ENCODE assay signal across 8 mouse cellular contexts in genomic region chr17:83397571-83398100, GRCm38 (mm10). TPM values are rescaled to one million over a fixed set of nuclear protein-coding genes. Genes with fewer than 3 reads are reported as not detected.
DNase-seq lines count a peak whose midpoint lies in the region; ATAC-seq lines count a peak whose summit lies in the region.

No protein-coding gene starts in this region.

- 28% methylated on average over 6 of the region's 6 CpGs for WGBS in heart, embryonic 16.5 days
- WGBS in liver, embryonic 13.5 days (ENCODE audit: insufficient replicate concordance) = 17% methylated on average over 6 of the region's 6 CpGs

- H3K36me3 ChIP-seq in heart, embryonic 16.5 days (ENCODE audit: control insufficient read depth, insufficient read depth) = no peaks in the 10 kb centered on the region
- no peaks in the 10 kb centered on the region for H3K36me3 ChIP-seq in liver, embryonic 13.5 days

- no peak overlapping the region for H3K4me3 ChIP-seq in heart, embryonic 16.5 days (ENCODE audit: low read length)
- no peak overlapping the region for H3K4me3 ChIP-seq in liver, embryonic 13.5 days (replicated peaks)

- peak; percentile 80 for ATAC-seq in activated CD4-positive, CD25-positive, alpha-beta regulatory T cell, adult 4 months
- no peak for ATAC-seq in heart, embryonic 16.5 days (replicated peaks; ENCODE audit: extremely low read depth, insufficient read depth, low FRiP score)
- ATAC-seq in liver, embryonic 13.5 days (ENCODE audit: low read depth) = peak; percentile 39; the same call in 1 of the 2 replicates

- H3K9me3 ChIP-seq in heart, embryonic 16.5 days (replicated peaks; ENCODE audit: control insufficient read depth, low read length) = no peaks in the 10 kb centered on the region
- H3K9me3 ChIP-seq in liver, embryonic 13.5 days (replicated peaks) = no peaks in the 10 kb centered on the region

- H3K27me3 ChIP-seq in heart, embryonic 16.5 days (ENCODE audit: control insufficient read depth, insufficient read depth, low read length) = no peaks in the 10 kb centered on the region
- H3K27me3 ChIP-seq in liver, embryonic 13.5 days = no peaks in the 10 kb centered on the region

- DNase-seq in 416B (ENCODE audit: low read depth) = peak; percentile 91
- no peak for DNase-seq in liver, embryonic 13.5 days
- DNase-seq in skeletal muscle tissue, adult 2 months (ENCODE audit: low read depth, low spot score) = peak; percentile 3
- no peak for DNase-seq in right cerebral cortex, postnatal 14 days
- no peak for DNase-seq in urinary bladder, postnatal 10 days (ENCODE audit: low spot score)
- DNase-seq in frontal cortex, adult 2 months (ENCODE audit: extremely low spot score in 1 of 2, low spot score in 1 of 2) = no peak

- peak overlapping the region; percentile 89 for H3K27ac ChIP-seq in heart, embryonic 16.5 days (ENCODE audit: low read length)
- peak overlapping the region; percentile 14; the same call in 1 of the 2 replicates for H3K27ac ChIP-seq in liver, embryonic 13.5 days

- H3K9ac ChIP-seq in heart, embryonic 16.5 days (ENCODE audit: low read length) = no peak overlapping the region
- H3K9ac ChIP-seq in liver, embryonic 13.5 days = no peak overlapping the region

- peaks cover 14% of the 10 kb centered on the region for H3K4me1 ChIP-seq in heart, embryonic 16.5 days (ENCODE audit: control insufficient read depth, insufficient read depth, low read length)
- H3K4me1 ChIP-seq in liver, embryonic 13.5 days (replicated peaks) = peaks cover 29% of the 10 kb centered on the region

- H3K4me2 ChIP-seq in heart, embryonic 16.5 days (ENCODE audit: low read depth, low read length) = peak overlapping the region; percentile 36
- H3K4me2 ChIP-seq in liver, embryonic 13.5 days = no peak overlapping the region

RNA-seq across cellular contexts. Expression of gene Eml4, which starts 46.9 kb away (rescaled TPM):
- polyA plus RNA-seq in activated CD4-positive, CD25-positive, alpha-beta regulatory T cell, adult 4 months (2017; shearing (Covaris generic)) = 10 to 100 TPM; 14.0 to 15.2 TPM
- 12.4 and 12.7 TPM in 2 replicates for polyA plus RNA-seq in heart, embryonic 16.5 days (2015; fragmentation: Nextera tagmentation; extraction: Ambion mirVana)
- 5.4 and 7.1 TPM in 2 replicates for polyA plus RNA-seq in liver, embryonic 13.5 days (2015; fragmentation: Nextera tagmentation; extraction: Ambion mirVana)
- 24.6 and 26.0 TPM in 2 replicates for polyA plus RNA-seq in frontal cortex, adult 2 months (2012; rRNA removed)

Comparison
In these comparisons a context has a peak if more than half of its experiments do, and no peak if none do; other contexts are left out.
1. DNase-seq: peak in 416B (single experiment) and skeletal muscle tissue, adult 2 months (single experiment); none in liver, embryonic 13.5 days (single experiment), right cerebral cortex, postnatal 14 days (single experiment), urinary bladder, postnatal 10 days (single experiment) and frontal cortex, adult 2 months (0 of 2).